Mouse (Mus musculus) neural tube, embryonic 10.5 days (tissue): Measurements from ENCODE around the gene Crtac1.

Experiments
- DNase-seq: peaks from one replicate; pipeline ENCODE4 v3.0.0-alpha.2; 2017; ENCODE audit warnings: low spot score; ENCODE audit errors: extremely low spot score

The Crtac1 gene

DNA sequence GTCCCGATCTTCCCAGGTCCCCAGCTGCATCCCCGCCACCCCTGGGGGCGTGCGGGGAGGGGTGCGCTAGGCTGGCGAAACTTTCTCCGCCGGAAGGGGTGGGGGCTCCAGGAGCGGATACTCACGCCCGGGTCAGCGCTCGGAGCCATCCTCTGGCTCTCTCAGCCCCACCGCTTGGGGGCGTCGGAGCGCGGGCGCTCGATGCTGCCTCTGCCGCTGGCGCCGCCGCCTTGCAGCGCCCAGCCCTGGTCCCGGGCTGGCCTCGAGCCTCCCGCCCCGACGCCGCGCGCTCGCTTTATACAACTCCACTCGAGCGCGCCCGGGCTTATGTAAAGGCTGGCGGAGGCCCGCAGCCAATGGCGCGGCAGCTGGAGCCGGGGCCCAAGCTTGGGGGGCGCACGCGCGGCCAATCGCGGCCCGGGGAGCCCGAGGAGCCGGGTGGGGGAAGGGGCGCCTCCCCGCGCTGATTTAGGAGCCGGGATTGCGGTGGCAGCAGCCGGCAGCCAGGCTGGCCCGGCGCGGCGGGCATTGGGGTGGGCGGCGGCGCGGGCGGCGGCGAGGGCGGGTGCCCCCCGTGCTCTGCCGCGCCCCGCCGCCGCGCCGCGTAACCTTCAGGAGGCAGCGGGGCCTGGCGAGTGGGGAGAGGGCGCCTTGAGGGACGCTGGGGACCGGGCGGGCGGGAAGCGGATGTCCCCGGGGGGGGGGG is at the start of gene Crtac1:
Gene Crtac1 (minus strand): TSS at position 299 of the 706 bp plus-strand sequence.
- peak; percentile 87 for DNase-seq

DNA sequence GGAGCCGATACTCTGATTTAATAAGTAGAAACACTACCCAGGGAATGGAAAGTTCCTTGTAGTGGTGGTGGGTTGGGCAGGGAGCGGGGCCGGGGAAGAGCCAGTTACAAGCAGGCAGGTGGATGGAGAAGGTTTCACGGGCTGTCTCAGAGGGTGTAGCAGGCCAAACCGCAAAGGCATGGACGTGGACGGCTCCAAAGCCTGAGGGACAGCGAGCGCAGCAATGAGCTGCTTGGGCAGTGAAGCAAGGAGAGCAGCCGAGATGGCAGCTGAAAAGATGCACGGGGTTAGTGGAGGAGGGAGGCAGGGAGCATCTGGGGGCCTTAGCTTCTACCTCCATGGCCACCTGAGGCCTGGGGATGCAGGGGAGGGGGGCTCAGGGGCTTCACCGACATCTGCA is 46.7 kb upstream of the Crtac1 start:
- no peak for DNase-seq

DNA sequence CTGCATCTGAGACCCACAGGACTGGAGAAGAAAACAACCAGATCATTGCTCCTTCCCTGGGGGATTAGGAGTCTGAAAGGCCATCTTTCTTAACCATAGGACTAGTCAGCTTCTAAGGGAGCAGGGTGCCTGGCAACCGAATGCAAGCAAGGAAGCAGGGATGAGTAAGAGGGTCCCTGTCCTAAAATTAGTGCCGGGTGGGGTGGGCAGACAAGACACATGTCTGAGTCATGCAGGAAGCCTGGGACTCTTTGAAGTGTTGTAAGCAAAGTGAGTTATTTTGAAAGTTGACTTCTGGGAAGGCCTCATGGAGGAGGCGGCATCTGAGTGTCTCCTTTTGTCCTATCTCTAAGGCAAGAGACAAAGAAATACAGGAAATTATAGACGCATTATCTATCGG is 46.2 kb upstream of the Crtac1 start:
- DNase-seq = no peak

DNA sequence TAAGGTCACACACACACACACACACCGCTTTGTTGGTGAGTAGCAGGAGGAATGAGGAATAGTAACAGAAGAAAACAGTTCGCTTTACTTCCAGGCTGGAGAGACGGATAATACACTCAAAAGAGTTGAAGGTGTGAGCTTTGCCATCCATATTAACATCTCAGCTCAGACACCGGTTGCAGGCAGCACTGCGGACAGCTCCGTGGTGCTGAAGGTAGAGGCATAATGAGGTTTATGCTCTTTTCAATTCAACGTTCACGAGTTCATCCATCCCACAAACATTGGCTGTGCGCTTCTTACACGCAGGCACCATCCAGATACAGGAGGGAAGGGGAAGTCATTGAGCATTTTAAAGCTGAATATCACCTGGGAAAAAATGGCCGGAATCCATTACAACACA is 41.2 kb upstream of the Crtac1 start:
- peak; percentile 47 for DNase-seq

DNA sequence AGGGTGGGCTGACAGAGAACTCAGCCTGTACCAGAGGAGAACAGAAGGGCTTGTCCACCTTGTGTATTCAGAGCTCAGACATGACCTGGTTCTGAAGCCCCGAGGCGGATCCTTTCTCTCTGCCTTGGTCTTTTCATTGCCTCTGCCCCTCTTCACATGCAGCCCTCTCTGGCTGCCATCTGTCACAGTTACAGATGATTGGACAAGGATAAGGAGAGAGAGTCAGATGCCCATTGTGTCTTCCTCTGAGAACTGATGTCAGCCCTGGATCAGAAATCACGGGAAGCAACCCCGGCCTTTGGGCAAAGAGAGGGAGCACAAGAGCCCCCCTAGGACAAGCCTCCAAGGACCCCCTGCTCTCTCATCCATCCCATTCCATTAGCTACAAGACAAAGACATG is 40.0 kb upstream of the Crtac1 start:
- no peak for DNase-seq

DNA sequence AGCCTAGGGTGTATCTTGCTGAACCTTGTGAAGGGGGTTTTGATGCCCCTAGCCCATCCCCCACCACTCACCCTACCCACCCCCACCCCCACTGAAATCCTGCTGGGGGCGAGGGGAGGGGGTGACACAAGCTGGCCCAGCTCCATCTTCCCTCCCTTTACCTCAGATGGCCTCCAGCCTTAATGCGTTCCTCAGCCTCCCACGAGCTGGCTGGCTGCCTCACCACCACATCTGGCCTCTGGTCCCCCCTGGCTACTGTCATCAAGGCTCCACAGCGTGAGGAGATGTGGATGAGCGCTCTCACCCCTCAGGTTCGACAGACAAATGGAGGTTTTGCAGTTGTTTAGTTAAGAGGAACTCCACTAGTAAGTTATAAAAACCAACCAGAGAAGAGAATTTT is 30.3 kb upstream of the Crtac1 start:
- DNase-seq = no peak

DNA sequence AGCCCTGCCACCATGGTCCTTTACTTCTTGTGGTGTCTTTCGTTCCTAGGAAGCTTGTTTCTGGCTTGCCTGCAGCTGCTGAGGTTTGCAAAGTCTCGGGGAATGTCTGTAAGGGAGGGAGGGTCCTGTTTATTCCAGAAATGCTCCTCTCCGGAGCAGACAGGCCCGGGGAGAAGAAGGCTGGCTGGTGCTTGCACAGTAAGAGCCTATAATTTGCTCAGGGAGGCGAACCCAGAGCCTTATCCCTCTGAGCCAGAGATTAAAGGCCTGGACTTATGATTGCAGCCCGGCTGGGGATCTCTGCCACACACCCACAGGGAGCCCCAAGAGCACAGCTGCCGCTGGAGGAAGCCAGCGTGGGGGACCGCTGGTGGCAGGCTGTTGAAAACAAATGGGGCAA is 29.8 kb upstream of the Crtac1 start:
- no peak for DNase-seq

DNA sequence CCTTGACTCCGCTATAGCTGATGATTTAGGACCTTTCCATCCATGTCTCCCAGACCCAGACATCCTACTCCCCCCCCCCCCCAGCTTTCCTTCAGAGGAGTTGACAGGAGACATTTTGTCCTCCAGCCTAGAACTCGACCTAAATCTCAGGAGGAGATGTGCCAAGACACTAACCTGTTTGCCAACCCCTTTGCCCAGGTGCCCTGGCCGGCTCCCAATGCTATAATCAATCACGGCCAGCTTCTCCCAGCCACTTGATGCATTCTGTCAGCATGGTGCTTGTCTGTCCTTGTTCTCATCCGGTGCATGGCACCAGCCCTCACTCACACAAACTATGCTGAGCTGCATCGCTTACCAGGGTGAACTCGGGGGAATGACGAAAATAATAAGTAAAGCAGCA is 27.9 kb upstream of the Crtac1 start:
- no peak for DNase-seq

DNA sequence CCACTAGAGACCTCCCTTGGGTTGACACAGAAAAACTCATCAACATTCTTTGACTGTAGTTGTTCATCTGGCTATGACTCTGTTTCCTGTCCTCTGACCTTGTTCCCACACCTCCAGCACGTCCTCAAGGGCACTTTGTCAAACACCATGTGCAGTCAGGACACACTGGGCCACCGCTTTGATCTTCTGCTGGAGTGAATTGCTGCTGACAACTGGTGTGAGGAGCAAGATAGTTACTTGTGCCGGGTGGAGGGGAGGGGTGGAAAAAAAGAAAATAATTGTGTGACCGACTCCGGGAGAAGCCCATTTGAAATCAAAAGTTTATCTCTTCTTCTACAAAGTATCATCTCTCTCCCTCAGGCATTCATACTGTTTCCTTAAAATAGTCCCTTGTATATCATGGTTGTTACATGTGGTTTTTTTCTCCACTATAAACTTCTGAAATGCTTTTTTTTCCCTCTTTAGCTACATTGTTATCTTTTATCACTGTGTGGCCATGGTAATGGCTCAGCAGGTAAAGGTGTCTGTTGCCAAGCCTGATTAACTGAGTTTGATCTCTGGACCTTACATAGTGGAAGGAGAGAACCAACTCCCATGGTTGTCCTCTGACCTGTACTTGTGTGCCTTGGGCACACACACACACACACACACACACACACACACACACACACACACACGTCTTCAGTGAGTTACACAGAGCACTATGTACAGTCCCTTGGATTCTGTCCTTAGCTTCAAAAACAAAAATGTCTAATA is 23.1 kb upstream of the Crtac1 start:
- no peak for DNase-seq

DNA sequence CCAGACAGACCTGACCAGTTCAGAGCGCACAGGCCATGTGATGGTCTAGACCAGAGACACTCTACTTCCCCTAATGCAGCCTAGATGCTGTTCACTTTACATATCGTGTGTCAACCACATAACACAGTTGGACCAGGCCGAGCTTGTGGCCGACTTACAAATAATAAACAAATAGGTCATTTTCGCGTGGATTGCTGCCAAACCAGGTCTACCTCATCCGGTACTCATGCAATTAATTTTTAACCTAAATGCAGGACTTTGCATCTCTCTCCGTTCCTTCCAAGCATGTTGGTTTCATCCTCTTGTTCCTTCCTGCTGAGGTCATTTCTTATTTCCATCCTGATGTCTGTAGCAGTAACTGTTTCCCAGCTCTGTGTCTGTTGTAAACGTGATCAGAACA is 22.4 kb upstream of the Crtac1 start:
- DNase-seq = no peak

DNA sequence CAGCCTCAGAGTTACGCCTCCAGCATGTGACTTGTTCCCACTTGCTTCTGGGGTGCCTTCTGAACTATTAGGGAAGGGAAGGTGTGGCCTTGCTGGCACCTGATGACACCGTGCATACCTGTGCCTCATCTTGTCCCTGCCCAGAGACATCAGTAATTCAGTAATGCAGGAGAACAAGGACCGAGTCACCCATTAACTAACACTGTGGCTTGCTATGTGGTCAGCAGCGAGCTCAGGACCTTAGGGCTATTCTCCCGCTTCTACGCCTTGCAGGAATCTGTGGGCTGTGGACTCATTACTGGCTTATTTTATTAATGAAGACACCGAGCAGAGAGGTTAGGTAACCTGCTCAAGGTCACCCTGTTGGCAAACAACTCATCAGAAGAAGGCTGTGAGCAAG is 21.0 kb upstream of the Crtac1 start:
- no peak for DNase-seq

DNA sequence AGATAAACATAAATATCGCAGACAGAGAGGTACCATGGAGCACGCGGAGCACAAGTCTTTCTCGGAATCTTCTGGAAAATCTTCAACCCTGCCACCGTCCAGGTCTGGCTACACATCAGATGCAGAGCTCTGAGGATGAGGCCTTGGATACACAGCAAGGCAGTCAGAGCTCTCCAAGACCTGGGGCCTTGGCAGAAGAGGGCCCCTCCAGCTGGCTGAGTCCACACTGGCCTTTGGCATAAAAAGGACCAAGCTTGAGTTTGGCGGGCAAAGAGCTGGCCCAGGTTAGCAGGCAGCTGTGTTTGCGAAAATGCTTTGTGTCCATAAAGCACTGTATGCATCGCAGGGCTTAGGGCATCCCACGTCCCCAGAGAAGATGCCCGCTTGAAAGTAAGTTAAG is 17.0 kb upstream of the Crtac1 start:
- DNase-seq = no peak

DNA sequence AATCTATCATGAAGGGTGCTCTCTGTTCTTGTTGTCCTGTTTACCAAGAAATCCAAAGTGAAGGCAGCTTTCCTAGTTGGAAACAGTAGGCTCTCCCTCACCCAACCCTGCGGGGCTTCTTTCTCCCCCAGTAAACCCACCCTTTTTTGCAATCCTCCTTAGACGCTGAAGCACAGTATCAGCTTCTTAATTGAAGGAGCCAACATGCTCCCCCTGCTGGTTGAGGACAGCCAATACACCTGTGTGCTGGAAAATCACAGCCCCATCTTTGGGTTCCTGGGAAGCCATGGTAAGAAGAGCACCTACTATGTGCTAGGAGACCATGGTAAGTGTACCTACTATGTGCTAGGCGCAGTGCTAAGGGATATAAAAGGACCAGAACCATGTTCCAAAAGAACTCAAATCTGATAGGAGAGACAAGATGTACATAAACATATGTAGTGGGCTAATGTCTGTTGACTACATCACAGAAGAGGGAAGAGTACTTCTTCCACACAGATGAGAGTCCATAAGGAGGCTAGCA is 12.4 kb upstream of the Crtac1 start:
- DNase-seq = peak; percentile 56

DNA sequence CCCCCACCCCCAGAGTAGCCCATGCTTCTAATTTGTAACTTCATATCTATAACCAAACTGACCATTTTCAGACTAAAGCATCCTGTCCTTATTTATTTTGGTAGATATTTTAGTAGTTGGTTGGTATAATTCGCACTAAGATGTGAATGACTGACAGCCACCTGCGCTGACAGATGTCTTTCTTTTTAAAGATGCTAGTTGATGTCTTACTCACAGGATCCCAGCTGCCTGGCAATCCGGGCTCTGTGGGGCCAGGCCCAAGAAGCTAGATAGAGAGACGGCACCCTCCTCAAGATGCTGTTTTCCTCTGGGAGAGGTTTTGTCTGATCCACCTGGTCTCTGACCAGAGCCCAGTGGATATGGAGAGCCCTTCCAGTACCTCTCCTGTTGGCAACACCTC is 11.7 kb upstream of the Crtac1 start:
- DNase-seq = no peak

DNA sequence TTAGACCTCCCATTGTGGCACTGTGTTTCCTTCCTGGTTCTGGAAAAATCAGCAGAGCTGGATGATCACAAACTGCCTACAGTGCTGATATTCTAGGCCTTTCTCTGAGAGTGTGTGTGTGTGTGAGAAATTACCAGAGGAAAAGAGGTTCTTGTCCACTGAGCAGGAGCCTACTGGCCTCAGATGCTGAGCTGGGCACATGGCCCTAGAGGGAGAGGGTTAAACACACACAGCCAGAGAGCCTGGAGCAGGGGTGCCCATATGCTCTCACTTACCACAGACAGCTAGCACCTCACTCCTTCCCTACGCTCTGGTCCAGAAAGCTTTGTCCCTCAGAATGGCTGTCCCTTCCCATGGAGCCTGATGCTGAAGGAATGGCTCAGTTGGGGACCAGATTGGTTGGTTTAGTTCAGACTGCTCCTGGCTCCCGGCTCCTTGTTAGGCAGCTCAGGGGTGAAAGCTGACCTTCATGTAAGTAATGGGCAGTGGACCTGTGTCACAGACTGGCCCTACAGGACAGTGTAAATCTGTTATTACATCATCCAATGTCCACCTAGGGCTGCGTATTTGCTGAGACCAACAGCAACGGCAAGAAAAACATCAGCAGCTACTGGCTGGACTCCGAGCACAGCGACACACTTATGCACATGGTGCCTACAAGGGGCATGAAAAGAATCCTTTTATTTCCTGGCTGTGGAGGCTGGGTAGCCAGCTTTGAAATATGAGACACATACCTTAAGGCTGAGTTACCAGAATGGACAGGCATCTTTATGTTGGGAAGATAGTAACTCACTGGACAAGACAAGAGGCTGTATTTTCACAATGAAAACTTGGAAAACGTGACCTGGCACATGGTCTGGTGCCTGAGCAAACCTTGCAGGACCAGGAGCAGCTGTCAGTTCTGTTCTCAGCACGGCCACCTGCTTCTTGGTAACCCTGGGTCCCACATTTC is 10.9 kb upstream of the Crtac1 start:
- no peak for DNase-seq

DNA sequence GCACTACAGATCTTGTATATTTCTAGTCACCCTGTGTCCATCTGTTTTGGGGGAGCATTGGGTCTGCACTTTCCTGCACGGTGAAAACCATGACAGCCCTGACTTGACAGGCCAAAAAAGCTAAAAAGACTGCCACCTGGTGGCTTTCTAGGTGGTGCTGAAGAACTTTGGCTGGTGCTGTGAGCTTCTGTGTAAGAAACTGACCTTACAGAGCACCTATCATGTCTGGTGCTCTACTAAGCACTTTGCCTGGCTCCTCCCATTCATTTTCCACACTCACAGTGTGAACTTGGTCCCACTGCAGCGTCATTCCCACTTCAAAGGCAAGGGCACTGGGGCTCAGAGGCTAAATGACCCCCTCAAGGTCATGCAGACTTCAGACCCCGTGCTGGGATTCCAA is 8.5 kb upstream of the Crtac1 start:
- DNase-seq = no peak

DNA sequence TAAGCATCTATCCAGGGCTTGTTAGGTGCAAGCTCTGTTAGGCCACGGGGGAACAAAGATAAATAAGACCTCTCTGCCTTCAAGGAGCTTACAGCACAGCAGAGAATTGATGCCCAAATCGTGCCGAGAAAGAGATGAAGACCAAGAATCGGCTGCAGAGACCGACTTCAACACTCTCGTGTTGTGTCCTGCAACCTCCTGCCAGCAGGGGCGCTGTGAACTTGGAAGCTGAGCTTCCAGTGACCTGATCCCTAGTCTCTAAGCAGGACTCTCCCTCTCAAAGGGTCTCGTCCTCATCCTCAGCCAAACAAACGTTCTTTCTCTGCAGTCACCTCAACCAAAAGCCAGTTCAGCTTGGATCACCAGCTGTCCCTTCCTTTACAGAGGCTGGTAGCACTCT is 7.8 kb upstream of the Crtac1 start:
- DNase-seq = no peak

DNA sequence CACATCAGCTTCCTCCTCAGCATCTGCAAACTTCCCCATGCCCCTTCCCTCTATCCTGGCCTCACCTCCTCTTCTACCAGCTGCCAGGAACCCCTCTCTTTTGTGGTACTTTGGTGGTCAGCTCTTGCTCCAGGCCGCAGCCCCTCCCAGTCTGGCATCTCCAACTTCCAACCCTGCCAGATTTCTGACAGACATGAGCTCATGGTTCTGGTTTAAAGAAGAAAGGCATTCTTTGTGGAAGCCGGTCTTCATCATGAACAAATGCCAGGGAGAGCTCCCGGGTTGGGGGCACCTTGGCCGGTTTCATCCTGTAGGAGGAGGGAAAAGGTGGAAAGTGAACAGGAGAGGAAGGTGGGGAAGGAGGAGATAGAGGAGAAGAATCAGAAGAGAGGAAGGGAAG is 4.0 kb upstream of the Crtac1 start:
- no peak for DNase-seq

DNA sequence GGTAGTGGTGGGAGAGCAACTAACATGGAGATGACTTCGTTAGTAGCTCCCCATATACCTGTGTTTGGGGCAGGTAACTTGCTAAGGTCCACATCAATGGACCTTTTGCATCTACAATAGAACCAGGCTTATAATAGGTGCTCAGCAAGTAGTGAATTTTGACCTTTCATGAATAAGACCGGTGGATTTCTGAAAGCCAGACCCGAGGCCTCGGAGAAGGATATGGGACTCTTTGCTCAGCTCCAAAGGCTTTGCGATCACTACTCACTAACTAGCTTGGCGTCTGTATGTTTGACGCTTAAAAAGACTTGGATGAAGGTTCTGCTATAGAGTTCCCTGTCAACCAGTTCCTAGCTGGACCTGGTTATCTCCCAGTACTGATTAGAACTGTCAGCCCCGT is 1.2 kb upstream of the Crtac1 start:
- no peak for DNase-seq

DNA sequence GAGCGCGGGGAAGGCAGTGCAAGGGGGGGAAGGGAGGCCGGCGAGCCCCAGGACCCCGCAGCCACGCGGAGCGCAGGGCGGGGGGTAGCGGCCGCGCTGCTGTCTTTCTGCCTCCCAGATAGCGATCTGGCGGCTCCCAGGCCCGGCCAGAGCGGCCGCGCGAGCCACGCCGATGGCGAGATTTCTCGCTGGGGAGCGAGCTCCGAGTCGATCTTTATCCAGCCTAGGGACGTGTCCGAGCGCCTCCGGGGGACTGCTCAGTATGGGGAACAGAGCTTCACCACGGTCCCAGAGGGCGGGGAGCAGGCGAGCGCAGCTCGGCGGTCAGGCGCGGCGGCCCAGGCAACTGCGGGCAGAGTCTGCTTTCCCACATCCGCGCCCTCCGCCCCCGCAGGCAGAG is 608 bp upstream of the Crtac1 start:
- DNase-seq = peak; percentile 73

DNA sequence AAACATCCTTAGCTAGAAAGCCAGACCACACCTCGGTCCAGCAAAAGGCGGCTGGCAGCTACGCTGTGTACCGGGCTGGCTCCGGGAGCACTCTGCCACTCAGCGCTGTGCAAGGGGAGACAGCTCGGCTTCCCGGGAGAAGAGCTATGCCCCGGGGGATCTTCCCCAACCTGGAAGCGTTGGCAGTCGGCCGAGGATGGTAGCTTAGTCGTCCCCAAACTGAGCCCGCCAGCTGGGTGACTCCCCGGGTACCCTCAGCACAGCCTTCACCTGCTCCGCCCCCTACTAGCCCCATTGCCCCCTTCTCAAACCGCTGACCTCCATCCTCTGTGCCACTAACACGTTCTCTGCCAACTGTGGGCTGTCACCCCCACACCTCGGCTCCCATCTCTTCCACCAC is 602 bp downstream of the Crtac1 start:
- peak; percentile 35 for DNase-seq

DNA sequence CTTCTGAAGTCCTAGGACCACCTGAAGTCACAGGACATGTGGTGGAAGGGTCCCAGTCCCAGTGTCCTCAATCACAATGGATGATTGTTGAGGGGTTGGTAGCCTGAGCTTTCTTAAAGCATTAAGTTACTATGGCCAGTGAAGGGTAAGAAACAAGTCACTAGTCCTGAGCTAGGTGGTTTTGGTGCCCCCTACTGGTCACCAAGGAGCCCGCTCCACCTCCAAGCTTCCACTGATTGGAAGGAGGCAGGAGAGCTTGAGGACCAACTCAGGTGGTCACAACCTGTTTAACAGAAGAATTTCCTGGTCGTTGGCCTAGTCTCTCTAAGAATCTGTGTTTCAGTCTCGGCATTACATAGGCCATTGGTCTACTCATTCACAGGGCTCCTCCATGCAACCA is 2.2 kb downstream of the Crtac1 start:
- peak; percentile 67 for DNase-seq
